Mouse (Mus musculus) heart, postnatal 0 days (tissue): Measurements from ENCODE around the gene Gfod1.

Experiments used
- CTCF ChIP-seq: IDR thresholded peaks from 2 replicates; pipeline ENCODE4 v1.5.1; 2016; ENCODE audit warnings: antibody characterized with exemption, control low read depth, low read depth
- EP300 ChIP-seq: IDR thresholded peaks from 2 replicates; pipeline ENCODE4 v1.6.1; 2016; ENCODE audit warnings: antibody characterized with exemption, low read depth

GRCm38 (mm10) chr13:43321492-43321891 lies 17.5 kb upstream of the Gfod1 start:
- TF ChIP-seq CTCF, result peak; percentile 5; the same call in 1 of the 2 replicates
- TF ChIP-seq EP300, result no peak
